Mouse (Mus musculus): ENCODE results near the gene Zfyve27.

The Zfyve27 gene

GRCm38 (mm10) chr19:42163764-42164163, at the start of gene Zfyve27:
Gene Zfyve27 (plus strand): TSS chr19:42163951.
- DNase-seq, result no peak

- DNase-seq, result no peak
Measured at GRCm38 (mm10) chr19:42115783-42116335, 47.9 kb upstream of the Zfyve27 start.

DNA sequence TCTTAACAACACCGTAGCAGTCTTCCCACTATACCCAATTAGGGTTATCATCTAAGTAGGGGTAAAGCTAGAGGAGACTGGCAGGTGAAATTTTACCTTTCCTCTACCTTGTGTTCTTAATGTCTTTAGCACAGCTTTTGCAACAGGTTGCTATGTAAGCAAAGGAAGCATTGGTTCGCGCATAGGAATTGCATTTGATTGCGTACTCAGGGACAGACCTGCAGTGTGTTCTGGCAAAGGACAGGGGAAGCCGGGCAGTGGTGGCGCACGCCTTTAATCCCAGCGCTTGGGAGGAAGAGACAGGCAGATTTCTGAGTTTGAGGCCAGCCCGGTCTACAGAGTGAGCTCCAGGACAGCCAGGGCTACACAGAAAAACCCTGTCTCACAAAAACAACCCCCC, 45.6 kb upstream of the Zfyve27 start:
- DNase-seq, result no peak

DNA sequence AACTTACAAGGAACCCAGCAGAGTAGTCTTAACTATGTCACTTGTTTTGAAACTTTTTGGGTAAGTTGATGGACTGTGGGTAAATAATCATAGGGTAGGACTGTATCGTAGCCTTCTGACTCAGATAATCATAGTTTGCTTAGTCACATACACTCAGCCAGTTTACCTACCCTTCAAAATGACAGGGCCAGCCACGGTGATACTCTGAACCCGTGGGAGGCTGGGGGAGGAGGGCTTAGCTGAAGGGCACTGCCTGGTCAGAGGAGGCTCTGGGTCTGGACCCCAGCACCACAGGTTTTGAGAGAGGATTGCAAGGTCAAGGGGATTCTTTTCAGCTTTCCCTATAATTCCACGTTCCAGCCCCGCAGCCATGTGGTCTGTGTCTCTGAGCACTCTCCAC, 45.2 kb upstream of the Zfyve27 start:
- no peak for DNase-seq

DNA sequence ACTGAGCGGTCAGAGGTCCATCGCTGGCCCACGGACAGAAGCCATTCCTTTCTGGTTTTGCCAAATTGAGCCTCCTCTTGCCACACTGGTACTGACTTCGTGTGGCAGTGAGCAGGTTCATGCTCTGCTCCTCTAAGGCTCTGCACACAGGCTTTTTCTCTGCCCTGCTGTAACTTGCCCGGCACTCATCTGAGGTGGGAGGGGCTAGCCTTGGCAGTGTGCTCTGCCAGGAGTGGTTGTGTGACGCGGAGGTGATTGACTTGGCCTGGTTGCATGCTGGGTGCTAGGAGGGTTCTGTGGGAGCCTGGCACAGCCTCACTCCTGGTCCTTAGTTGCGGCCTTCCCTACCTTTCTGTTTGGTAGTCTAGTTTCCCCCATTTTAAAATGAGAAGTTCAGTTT, 43.3 kb upstream of the Zfyve27 start:
- no peak for DNase-seq

GRCm38 (mm10) chr19:42124684-42125083, 39.1 kb upstream of the Zfyve27 start:
- DNase-seq, result peak; percentile 24 to 43

GRCm38 (mm10) chr19:42125501-42126218, 38.1 kb upstream of the Zfyve27 start:
- no peak for DNase-seq

DNA sequence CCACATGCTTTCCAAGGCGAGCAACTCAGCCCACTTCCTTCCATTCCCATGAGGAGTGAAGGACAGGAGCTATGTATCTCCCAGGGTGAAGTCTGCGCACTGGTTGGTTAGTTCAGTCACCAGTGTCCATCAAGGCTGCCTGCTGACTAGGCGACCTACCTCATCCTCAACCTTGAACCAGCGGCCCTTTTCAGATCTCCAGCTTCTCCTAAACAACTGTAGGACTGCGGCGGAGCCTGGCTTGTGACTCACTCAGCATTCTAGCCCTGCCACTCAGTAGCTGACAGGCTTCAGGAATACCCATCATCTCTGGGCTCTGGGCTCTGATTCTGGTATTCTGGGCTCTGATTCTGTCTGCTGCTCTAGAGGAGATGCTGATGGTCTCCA, 37.5 kb upstream of the Zfyve27 start:
- no peak for DNase-seq

GRCm38 (mm10) chr19:42127024-42127423, 36.7 kb upstream of the Zfyve27 start:
- no peak for DNase-seq

GRCm38 (mm10) chr19:42128052-42128740, 35.6 kb upstream of the Zfyve27 start:
- no peak for DNase-seq

DNA sequence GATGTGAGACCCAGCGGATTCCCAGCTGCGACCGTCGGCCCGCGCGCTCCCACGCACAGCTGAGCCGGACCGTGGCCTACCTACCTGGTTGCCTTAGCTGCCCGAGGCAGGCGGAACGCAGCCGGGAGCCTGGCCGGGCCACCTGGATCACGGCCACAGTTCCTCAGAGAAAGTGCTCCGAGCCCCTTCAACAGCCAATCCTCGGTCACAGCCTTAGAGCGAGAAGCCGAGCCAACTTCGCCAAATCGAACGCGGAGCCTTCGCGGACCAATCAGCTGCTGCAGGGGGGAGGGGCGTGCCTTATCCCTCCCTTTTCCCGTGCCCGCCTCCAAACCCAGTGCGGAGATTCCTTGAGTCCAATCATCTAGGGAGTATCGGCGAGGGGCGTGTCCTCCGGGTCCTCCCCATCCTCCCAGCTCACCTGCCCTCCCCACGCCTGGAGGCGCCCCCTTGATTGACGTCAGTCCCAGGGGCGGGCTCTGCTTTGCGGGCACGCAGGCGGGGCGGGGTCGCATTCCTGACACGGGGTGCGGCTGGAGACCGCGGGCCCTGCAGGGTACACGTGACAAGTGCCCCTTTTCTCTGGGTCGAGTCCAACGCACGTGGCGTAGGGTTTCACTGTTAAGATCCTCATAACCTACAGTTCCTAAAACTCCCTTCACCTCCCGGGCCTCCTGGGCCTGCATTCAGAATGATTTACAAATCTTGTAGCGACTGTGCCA, 34.8 kb upstream of the Zfyve27 start, which contains the start of gene Avpi1:
Gene Avpi1, minus strand, starts transcription at position 273 of the 722 bp plus-strand sequence.
- peak; percentile 97 to 99 for DNase-seq

DNA sequence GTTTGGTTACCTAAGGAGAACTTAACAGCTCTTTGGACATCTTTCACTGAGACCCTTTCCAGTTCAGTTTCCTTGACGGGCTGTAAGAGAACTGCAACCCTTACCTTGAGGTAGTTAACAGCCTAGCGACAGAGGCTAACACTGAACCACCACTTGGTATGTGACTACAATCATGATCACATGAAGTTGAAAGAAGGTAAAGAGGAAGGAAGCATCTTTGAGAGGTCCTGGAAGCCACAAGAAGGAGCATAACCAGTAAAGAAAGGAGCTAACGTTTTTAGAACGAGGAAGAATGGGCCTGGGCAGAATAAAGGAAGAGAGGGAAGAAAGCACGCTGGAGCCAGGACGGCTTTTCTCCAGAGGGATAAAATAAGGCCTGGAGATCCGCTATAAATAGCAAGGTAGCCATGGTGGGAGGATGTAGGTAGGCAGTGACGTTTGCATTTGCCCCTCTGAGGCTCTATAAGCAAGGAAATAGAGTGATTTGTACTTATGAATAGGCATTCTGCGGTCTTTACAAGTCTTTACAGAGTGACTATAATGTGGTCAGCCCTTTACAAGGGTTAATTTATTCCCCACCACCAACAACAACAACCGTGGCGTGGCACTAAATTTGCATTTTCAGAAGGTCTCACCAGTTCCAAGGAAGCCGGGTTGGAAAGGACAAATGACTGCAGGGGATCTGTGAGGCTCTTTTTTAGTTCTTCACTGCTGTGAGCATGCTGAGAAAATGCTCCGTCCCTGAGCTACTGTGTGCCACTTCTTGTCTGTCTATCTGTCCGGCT, 34.0 kb upstream of the Zfyve27 start:
- no peak for DNase-seq

GRCm38 (mm10) chr19:42130294-42130606, 33.5 kb upstream of the Zfyve27 start:
- no peak for DNase-seq

DNA sequence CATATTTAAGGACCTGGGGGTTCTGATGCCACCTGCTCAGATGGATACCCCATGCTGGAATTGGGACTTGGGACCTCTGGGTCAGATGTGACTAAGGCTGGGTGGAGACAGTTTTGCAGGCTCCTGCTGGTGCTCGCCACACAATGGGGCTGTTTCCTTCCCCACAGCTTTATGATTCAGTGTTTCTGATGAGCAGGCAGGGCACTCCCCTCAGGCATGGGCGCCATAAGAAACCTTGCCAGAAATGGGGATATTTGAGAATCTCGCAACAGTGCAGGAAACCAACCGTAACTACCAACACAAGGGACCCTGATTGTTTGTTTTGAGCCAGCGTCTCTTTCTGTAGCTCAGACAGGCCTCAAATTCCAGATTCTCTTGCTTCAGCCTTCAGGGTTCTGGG, 32.6 kb upstream of the Zfyve27 start:
- DNase-seq, result no peak

- no peak for DNase-seq
Measured at GRCm38 (mm10) chr19:42135070-42135469, 28.7 kb upstream of the Zfyve27 start.

GRCm38 (mm10) chr19:42136126-42136525, 27.6 kb upstream of the Zfyve27 start:
- DNase-seq, result no peak

GRCm38 (mm10) chr19:42137167-42137672, 26.5 kb upstream of the Zfyve27 start:
- DNase-seq, result no peak

GRCm38 (mm10) chr19:42138517-42139285, 25.1 kb upstream of the Zfyve27 start:
- no peak for DNase-seq

DNA sequence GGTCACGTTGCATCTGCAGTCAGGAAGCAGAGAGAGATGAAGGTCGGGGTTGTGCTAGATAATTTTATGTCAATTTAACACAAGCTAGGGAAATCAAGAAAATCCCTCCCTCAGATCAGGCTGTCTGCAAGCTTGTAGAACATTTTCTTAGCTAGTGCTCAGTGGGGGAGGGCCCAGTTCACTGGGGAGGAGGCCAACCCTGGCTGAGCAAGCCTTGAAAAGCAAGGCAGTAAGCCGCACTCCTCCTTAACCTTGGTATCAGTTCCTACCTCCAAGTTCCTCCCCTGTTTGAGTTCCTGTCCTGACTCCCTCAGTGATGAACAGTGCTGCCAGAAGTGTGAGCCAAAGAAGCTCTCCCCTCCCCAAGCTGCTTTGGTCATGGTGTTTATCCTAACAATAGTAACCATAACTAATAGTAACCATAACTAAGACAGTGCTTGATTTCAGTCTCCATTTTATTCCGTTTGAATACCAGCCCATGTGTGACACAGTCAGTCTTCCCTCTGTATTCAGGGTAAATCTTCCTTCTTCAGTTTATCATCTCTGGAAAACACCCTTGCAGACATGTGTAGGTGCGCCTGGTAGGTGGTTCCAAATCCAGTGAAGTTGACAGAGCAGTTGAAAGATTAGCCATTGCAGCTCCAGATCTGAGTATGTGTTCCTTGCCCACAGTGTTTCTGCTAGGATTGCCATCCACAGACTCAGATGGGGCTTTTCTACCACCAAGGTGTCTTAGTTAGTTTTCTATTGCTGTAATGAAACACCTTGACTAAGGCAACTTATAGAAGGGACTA, 23.8 kb upstream of the Zfyve27 start:
- no peak for DNase-seq

DNA sequence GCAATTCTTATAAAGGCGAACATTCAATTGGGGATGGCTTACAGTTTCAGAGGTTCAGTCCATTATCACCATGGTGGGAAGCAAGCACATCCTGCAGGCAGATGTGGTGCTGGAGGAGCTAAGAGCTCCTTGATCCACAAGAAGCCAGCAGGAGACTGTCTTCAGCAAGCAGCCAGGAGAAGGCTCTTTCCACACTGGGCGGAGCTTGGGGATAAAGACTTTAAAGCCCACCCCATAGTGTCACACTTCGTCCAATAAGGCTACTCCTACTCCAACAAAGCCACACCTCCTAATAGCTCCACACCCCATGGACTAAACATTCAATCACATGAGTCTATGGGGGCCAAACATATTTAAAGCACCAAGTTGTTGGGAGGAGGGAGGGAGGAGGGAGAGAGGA, 21.8 kb upstream of the Zfyve27 start:
- DNase-seq, result no peak

DNA sequence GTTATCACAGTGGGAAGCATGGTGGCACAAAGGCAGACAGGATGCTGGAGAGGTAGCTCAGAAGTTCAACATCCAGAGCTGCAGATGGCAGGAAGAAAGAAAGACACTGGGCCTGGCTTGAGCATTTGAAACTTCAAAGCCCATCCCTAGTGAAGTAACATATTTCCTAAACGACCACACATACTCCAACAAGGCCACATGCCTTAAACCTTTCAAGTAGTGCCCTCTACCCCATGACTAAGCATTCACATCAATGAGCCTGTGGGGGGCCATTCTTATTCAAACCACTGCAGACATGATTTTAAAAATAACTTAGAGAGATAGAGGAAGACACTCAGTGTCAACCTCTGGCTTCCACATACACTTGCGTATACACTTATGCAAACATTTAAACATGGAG, 21.0 kb upstream of the Zfyve27 start:
- DNase-seq, result no peak

Measured in cerebellum, adult 18-20 months (tissue).